Mouse (Mus musculus): ENCODE data around the gene Naa35.
A peak's percentile ranks its signal among the peaks of the same experiment; 100 is the strongest.

The Naa35 gene

GRCm38 (mm10) chr13:59639368-59640177, 54.5 kb downstream of the Naa35 start:
- DNase-seq (ENCODE audit: low spot score in 2 of 2) = no peak

GRCm38 (mm10) chr13:59640178-59640440, 55.0 kb downstream of the Naa35 start:
- DNase-seq (ENCODE audit: low spot score in 2 of 2) = no peak

GRCm38 (mm10) chr13:59642818-59643217, 57.8 kb downstream of the Naa35 start:
- no peak for DNase-seq (ENCODE audit: low spot score in 2 of 2)

- DNase-seq (ENCODE audit: low spot score in 2 of 2) = no peak
These were observed 60.4 kb downstream of the Naa35 start for GRCm38 (mm10) chr13:59645491-59645890.

- DNase-seq (ENCODE audit: low spot score in 2 of 2) = peak in 1 of 2 experiments; percentile 31
These were observed 61.7 kb downstream of the Naa35 start for GRCm38 (mm10) chr13:59646674-59647244.

GRCm38 (mm10) chr13:59647484-59647883, 62.4 kb downstream of the Naa35 start:
- DNase-seq (ENCODE audit: low spot score in 2 of 2) = no peak

GRCm38 (mm10) chr13:59648598-59648997, 63.5 kb downstream of the Naa35 start:
- no peak for DNase-seq (ENCODE audit: low spot score in 2 of 2)

- no peak for DNase-seq (ENCODE audit: low spot score in 2 of 2)
These were observed 64.7 kb downstream of the Naa35 start for GRCm38 (mm10) chr13:59649781-59650180.

- no peak for DNase-seq (ENCODE audit: low spot score in 2 of 2)
These were observed 67.6 kb downstream of the Naa35 start for GRCm38 (mm10) chr13:59652651-59653050.

- no peak for DNase-seq (ENCODE audit: low spot score in 2 of 2)
These were observed 68.1 kb downstream of the Naa35 start for GRCm38 (mm10) chr13:59653136-59653535.

- DNase-seq (ENCODE audit: low spot score in 2 of 2) = no peak
These were observed 69.4 kb downstream of the Naa35 start for GRCm38 (mm10) chr13:59654465-59654864.

GRCm38 (mm10) chr13:59655718-59656315, 70.8 kb downstream of the Naa35 start:
- no peak for DNase-seq (ENCODE audit: low spot score in 2 of 2)

- peak; percentile 39 for DNase-seq (ENCODE audit: low spot score in 2 of 2)
These were observed 71.3 kb downstream of the Naa35 start for GRCm38 (mm10) chr13:59656316-59656832.

- DNase-seq (ENCODE audit: low spot score in 2 of 2) = no peak
These were observed 71.9 kb downstream of the Naa35 start for GRCm38 (mm10) chr13:59656975-59657388.

GRCm38 (mm10) chr13:59657781-59658180, 72.7 kb downstream of the Naa35 start:
- no peak for DNase-seq (ENCODE audit: low spot score in 2 of 2)

GRCm38 (mm10) chr13:59660371-59660770, 75.3 kb downstream of the Naa35 start:
- no peak for DNase-seq (ENCODE audit: low spot score in 2 of 2)

GRCm38 (mm10) chr13:59661387-59661786, 76.3 kb downstream of the Naa35 start:
- no peak for DNase-seq (ENCODE audit: low spot score in 2 of 2)

- DNase-seq (ENCODE audit: low spot score in 2 of 2) = no peak
These were observed 76.9 kb downstream of the Naa35 start for GRCm38 (mm10) chr13:59661966-59662365.

GRCm38 (mm10) chr13:59663939-59664712, 79.1 kb downstream of the Naa35 start:
- DNase-seq (ENCODE audit: low spot score in 2 of 2) = no peak

- no peak for DNase-seq (ENCODE audit: low spot score in 2 of 2)
These were observed 82.7 kb downstream of the Naa35 start for GRCm38 (mm10) chr13:59667763-59668162.

- DNase-seq (ENCODE audit: low spot score in 2 of 2) = no peak
These were observed 83.5 kb downstream of the Naa35 start for GRCm38 (mm10) chr13:59668501-59669093.

- peak in 1 of 2 experiments; percentile 42 for DNase-seq (ENCODE audit: low spot score in 2 of 2)
These were observed 84.9 kb downstream of the Naa35 start for GRCm38 (mm10) chr13:59669946-59670345.
